Mouse (Mus musculus) mouse trophoblast stem cell (cell line): Measurements from ENCODE around the gene S100pbp.

ENCODE experiments used
- in situ Hi-C, 2 experiments: fragments of 300-500 bp; cut with MseI, MboI; formaldehyde crosslinking; loops; 2 replicates in 1 of 2; 3 replicates in 1 of 2; pipeline ENCODE4 v1.15.1; 2025

Gene S100pbp

GRCm38 (mm10) chr4:129128582-129129338, 60.8 kb downstream of the S100pbp start:
- in situ Hi-C loops, result no loop called here

DNA sequence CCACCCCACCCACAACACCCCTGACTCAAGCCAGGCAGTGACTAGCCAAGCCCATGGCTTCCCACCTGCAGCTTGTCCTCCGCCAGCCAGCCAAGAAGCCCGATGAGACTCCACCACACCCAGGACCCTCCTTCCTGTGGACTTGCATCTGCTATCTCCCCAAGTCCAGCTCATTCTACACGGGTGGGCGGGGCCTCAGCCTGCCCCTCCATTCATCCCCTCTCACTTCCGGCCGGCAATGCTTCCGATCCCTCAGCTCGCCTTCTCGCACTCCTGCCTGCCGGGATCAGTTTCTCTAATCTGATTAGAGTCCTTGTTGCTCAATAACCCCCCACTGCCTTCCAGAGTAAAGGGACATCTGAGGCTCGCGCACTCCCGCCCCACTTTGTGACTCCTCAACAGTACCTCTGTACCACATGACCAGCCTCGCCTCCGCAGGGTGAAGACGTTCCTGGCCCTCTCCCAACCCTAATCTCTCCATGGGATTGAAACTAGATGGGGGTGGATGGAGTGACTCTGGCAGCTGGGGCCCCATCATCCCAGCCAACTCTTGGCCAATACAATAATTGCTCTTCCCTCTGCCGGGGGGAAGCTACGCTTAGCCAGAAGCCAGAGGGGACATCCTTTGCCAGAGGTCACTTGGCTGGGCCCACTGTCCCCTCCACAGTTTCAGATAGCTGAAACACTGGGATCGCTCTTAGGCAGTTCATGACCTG, 63.6 kb downstream of the S100pbp start:
- in situ Hi-C loops, result no loop called here

- in situ Hi-C loops, result no loop called here
These were observed 64.8 kb downstream of the S100pbp start for GRCm38 (mm10) chr4:129124652-129125146.

DNA sequence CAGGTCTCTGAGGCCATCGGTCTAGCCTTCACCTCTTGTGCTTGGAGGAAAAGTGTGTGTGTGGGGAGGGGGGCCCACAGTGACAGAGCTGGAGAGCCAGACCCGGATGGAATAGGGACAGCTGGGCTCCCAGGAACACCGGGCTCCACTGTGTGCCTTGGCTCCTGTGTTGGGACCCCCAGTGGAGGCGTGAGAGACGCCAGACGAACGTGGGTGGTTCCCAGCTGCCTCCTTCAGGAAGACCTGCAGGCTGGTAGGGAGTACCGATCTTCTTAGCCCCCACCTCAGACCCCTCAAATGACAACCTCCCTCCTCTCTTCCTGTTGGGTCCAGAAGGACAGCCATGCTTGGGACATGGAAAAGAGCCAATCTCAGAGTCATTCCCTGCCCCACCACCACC, 66.8 kb downstream of the S100pbp start:
- in situ Hi-C loops, result no loop called here

GRCm38 (mm10) chr4:129122107-129122506, 67.4 kb downstream of the S100pbp start:
- in situ Hi-C loops, result no loop called here

DNA sequence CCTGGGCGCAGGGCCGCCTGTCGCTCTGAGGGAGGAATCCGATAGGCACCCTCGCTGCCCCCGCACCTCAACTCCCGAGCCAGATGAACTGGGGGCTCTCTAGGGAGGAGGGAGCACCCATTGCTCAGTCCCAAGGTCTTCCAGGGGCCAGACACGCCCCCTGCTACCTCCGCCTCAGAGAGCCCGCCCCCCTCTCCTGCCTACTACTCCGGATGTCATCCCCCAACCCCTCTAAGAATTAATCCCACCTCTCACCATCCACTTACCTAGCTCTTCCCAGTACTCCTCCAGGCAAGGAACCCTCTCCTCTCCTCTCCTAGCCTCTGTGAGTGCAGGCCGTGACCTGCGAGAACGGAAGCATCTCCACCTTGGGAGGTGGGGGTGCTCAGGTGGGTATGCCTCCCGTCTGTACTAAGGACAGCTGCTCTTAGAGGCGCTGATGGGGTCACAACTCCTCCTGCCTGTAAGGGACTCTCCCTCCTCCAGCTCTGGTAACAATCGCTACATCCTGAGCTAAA, 67.9 kb downstream of the S100pbp start, which contains the start of gene Hpca:
Hpca (minus strand) TSS at position 468 of the 518 bp plus-strand sequence.
- in situ Hi-C loops, result no loop called here

GRCm38 (mm10) chr4:129120520-129121445, 68.7 kb downstream of the S100pbp start:
- in situ Hi-C loops, result no loop called here

- in situ Hi-C loops, result no loop called here
These were observed 69.8 kb downstream of the S100pbp start for GRCm38 (mm10) chr4:129119708-129120107.

GRCm38 (mm10) chr4:129117720-129118510, 71.6 kb downstream of the S100pbp start:
- in situ Hi-C loops, result no loop called here

- in situ Hi-C loops, result no loop called here
These were observed 72.8 kb downstream of the S100pbp start for GRCm38 (mm10) chr4:129116703-129117102.

DNA sequence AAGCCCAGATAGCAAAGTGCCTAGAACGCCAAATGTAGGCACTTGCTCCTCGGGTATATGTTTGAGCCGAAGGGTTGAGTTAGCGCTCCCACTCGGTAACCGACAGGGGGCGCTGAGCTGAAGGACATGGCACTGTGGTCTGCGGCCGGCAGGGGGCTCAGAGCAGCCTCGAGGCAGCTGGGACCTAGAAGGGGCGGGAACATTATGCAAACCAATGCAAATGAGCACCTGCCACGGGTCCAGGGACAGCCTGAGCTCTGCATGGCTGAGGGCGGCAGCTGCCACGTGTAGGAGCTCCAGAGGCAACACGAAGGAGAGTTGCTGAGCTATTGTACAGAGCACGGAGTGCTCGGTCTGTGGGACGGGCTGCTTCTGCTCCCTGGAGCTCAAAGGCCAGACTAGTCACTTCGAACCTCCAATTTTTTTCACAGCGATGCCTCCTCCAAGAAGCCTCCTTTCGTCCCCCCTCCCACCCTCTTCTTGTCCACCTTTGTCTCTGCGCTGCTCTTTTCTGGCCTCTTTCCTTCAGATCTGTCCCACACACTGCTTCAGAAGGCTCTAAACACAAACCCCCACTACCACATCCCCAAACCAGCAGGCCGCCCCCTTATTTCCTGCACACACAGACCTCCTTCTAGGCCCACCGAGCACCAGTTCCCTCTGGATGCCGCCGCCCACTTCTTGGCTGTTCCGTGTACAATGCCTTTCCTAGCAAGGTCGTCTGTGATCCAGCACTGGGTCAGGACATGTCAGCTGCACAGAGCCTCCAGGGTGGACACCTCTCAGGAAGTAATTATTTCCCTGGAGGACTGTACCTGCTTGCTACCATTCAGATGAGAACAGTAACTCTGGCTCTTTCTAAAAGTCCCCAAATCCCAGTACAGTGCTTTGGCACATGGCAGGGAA, 76.2 kb downstream of the S100pbp start:
- in situ Hi-C loops, result no loop called here

GRCm38 (mm10) chr4:129112231-129112630, 77.3 kb downstream of the S100pbp start:
- in situ Hi-C loops, result no loop called here

- in situ Hi-C loops, result no loop called here
These were observed 78.2 kb downstream of the S100pbp start for GRCm38 (mm10) chr4:129111350-129111749.

DNA sequence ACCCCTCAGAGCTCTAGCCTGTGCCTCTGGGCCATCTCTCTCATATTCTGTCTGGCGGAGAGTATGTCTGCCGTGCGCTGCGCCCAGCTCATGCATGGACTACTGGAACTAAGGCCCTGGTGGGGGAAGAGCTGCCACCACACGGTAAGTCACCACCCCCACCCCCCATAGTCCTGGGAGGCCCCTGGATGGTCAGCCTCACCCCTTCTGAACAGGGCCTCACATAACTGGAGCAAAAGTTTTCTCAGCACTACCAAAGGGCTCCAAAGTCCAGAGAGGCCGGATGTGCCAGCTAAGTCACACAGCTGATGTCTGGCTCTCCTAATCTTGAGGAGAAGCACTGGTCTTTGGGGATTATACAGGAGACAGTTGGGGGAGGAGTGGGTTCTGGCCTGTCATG, 78.7 kb downstream of the S100pbp start:
- in situ Hi-C loops, result no loop called here

DNA sequence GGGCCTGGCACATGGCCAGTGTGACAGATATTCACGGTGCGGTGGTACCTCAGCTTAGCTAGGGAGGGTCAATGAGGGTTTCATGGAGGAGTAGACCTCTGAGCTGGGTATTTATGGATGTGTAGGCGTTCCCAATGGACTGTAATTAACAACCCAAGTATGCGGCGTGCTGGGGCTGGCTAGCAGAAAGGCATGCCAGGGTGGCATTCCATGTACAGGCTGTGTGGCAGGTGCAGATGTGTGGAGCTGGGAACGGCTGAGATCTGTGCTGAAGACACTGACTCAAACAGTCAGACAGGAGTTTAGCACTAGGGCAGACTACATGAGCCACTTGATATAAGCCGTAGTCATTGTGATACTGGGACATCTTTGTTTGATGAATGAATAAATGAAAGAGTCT, 80.9 kb downstream of the S100pbp start:
- in situ Hi-C loops, result no loop called here

DNA sequence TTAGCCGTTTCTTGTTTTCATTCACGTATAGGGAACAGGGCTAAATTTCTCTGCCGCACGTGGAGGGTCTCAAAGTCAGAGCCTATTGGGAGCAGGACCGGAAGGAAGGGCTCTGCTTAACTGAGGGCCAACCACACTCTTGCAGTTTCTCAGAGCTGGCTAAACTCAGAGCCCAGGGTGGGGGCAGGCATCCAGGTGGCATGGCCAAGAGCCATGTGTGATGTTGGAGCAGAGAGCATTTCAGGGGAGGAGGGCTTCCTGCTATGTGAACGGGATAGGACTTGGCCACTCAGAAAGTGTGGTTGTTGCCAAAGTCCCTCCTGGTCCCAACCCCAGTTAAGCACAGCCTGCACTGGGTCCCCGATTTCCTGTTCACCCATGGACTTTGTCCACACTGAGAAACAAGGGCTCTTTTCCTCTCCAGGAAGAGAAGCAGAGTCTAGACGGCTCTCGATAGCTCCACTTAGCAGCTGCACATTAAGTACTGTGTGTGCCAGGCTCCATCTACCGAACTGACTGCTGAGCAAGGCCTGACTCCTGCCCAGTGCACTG, 82.1 kb downstream of the S100pbp start:
- in situ Hi-C loops, result no loop called here

DNA sequence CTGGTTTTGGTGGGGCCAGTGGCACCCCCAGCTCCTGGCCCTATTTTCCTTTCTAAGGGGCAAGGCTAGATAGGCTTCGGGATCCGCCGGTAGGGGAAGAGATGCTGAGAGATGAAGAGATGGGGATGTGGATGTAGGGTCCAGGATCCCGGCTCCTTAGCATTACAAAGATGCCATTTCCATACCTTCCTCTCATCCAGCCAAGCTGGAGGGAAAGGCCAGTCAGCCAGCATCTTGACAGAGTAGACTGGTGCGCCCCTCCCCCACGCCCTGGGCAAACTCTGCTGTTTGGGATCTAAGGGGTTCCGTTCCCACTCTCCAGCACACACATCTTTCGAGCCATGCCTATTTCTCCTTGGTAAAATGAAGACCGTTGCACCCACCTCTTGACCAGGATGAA, 83.5 kb downstream of the S100pbp start:
- in situ Hi-C loops, result no loop called here

GRCm38 (mm10) chr4:129105356-129105755, 84.2 kb downstream of the S100pbp start, which contains the start of gene Tmem54:
Gene Tmem54, plus strand, starts transcription at chr4:129105548.
- in situ Hi-C loops, result no loop called here

DNA sequence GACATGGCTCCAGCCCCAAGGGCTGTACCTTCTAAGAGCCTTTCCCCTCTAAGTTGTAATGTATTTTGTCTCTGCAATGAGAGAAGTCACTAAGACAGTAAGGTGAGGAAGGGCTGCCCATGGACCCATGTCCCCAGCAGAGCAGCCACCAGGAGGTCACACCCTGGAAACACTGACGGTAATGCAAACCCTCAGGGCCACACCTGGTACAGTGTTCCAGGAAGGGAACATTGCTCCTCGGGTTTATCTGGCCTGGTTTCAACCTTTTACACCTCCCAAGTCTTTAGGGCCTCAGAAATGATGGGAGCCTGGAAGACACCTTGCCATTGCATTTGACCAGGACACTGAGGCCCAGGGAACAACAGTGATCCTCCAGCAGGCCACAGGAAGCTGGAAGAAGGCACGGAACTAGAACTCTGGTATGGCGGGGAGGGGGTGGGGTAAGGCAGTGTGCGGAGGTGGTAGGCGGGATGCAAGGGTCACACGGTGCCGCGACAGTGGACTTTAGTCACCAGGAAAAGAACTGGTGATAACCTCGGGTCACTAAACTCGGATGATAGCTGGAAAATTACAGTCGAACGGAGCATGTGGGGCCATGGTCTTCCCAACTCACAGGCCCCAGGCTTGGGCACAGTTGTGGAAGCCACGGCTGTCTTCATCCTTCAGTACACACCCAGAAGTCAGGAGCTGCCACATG, 87.2 kb downstream of the S100pbp start:
- in situ Hi-C loops, result no loop called here
